Mouse (Mus musculus): ENCODE results near the gene Usp38. TPM values are rescaled to one million over a fixed set of nuclear protein-coding genes. Genes with fewer than 3 reads are reported as not detected.
"Not testable (repeated sequence)": the region's sequence is repeated elsewhere in the genome, so short reads cannot be mapped to it uniquely, and the experiment has no call there.

Usp38 gene
- total RNA-seq (2021) = 10 to 100 TPM; 21.6 to 22.3 TPM

DNA sequence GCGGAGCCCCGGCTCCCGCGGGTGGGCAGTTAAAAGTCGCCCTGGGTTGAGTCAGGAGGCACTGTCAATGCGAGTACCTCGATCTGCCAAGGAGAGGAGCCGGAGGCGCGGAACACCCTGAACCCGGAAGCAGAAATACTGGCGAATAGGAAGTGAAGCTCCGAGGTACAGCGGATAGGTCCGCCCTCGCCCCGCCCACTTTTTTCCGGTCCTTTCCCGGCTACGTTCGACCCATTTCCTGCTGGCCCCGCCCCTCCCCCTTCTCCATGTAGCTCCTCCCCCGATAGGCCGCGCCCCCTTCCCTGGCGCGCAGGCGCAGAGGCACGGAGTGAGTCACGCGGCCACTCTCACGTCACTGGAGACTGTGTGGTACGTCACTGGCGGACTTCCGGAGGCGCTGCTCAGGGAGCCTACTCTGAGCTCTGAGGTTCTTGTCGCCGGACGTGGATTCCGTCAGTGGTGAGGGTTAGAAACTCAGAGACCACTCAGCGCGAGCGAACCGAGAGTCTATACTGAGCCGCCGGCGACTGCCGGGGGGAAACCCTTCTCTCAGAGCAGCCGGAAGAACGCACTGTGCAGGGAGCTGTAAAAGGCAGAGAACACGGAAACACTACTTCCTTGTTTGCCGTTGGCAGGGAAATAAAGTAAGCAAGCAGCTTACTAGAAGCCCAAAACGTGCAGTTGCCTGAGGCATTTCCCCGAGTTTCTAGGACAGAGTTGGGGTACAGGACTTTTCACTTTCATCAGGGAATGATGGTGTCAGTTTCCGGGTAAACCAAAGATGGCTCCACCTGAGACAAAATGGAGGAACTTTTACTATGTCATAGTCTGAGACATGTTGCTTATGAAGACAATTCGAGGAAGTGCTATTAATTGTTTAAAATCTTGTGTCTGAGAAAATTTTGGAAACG, at the start of gene Usp38:
Usp38 (minus strand) TSS at position 140 of the 911 bp plus-strand sequence.
- DNase-seq = peak; percentile 100

GRCm38 (mm10) chr8:81062566-81062965, 47.8 kb upstream of the Usp38 start:
- no peak for DNase-seq

- peak; percentile 7 for DNase-seq
Observed at GRCm38 (mm10) chr8:81061950-81062349, 47.2 kb upstream of the Usp38 start.

DNA sequence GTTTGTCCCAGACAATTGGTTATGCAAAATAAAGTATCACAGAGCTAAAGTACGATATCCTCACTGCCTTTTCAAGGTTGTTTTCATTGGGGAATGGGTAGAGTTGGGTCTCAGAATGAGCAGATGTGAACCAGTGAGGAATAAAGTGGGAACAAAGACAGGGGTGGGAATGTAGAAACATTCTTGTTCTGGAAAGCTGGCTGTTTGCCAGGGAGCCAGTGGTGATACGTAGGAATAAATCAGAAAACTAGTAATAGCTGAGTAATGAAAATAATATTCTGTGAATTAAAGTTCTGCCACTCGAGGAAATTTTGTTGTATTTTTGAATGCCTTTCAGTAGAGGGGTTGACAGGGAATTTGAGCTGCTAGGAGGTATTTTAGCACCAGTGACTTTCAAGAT, 29.5 kb upstream of the Usp38 start:
- no peak for DNase-seq

GRCm38 (mm10) chr8:81027991-81028390, 13.3 kb upstream of the Usp38 start:
- DNase-seq = no peak

- DNase-seq = not testable (repeated sequence)
Observed at GRCm38 (mm10) chr8:81017548-81017947, 2.8 kb upstream of the Usp38 start.

GRCm38 (mm10) chr8:81013811-81014530, 757 bp downstream of the Usp38 start:
- DNase-seq = no peak

GRCm38 (mm10) chr8:81012699-81013098, 2.0 kb downstream of the Usp38 start:
- DNase-seq = no peak

DNA sequence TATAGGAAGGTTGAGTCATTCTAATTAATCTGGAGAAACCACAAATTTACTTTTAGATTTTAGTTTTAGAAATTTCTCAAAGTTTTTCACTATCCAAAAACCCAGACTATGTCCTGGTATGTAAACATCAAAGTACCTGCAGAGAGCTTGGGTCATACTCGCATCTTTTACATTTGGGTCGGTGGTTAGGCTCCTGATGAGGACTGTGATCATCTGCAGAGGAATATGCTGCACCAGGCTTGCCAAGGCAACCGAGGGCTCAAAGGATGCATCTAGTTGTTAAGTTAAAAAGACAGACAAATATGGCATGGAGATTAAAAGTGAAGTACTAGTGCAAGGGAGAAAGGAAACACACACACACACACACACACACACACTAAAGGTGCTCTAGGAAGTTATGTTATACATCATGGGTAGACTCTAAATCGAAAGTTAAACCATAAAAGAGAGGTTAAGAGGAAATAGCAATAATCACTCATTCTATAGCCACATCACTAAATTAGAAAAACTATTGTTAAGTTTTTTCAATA, 2.6 kb downstream of the Usp38 start:
- no peak for DNase-seq

GRCm38 (mm10) chr8:81010386-81010785, 4.3 kb downstream of the Usp38 start:
- DNase-seq = no peak

- DNase-seq = no peak
Observed at GRCm38 (mm10) chr8:81005114-81005513, 9.6 kb downstream of the Usp38 start.

GRCm38 (mm10) chr8:80996632-80997031, 18.1 kb downstream of the Usp38 start:
- DNase-seq = no peak

- DNase-seq = peak; percentile 56
Observed at GRCm38 (mm10) chr8:80991937-80992336, 22.8 kb downstream of the Usp38 start.

- no peak for DNase-seq
Observed at GRCm38 (mm10) chr8:80982829-80983228, 31.9 kb downstream of the Usp38 start.

DNA sequence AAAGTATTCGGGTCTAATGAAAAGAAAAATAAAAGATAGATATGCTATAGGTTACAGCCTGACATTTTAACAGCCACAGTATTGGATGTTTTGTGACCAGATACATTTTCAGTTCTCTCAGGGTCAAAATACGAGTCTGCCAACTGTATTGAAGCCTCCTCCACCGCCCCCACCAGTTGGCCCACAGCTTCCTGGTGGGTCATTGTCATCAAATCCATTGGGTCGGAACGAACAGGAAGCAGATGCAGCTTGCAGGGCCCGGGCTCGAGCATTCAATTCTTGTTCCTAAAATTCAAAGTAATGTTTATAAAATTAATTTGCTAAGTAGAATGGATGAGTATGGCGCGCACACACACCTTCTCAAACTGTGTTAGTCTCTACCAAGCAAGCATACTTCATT, 33.0 kb downstream of the Usp38 start:
- no peak for DNase-seq

DNA sequence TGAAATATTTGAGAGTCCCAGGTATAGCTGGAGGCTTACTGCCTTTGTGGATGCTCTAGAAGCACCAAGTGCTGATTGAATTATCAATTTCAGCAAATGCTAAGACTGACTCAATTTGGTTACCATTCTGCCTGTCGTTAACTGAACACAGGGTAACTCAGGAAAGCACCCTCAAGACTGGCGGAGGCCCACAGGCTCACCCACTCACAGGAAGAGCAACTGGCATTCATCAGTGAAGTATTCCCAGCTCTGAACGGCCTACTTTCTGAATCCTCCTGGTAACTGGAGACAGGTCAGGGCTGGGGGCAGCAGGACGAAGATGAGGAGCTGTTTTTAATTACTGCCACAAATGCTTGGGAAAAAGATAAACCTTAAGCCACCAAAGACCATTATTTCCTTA, 34.7 kb downstream of the Usp38 start:
- DNase-seq = no peak

DNA sequence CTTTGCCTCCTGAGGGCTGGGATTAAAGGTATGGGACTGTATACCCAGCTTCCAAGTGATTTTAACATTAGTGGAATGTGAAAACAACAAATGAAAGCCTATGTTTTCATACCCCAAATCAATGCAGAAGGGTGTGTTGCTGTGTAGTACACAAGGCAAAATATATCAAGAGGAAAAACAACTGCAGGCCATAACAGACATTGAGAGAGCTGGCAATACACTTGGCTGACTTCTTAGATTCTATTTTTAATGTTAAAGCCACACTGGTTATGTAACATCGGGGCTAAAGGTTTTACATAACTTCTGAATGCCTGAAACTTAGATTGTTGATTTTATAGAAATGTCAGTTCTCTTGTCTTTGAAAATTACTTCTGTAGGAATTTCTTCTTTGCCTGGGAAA, 37.5 kb downstream of the Usp38 start:
- no peak for DNase-seq

DNA sequence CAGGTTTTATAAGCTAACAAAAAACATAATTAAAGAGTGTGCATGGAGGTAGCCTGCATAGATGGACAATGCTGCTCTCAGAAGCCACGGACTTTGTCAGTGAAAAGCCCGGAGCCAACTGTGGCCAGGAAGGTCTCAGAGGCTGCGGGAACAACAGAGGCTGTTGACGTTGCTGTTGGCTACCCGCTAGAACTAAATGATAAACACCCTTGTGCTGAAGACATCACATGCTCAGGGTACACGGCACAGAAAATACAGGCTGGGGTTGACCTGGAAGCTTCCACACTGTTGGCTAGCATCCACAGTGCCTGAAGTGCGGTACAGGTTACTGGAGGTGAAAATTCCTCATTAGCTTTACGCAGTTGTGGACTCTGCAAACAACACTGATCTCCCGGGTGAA, 43.6 kb downstream of the Usp38 start:
- peak; percentile 18 for DNase-seq

GRCm38 (mm10) chr8:80970000-80970685, 44.6 kb downstream of the Usp38 start:
- no peak for DNase-seq

GRCm38 (mm10) chr8:80969423-80969822, 45.3 kb downstream of the Usp38 start:
- no peak for DNase-seq

DNA sequence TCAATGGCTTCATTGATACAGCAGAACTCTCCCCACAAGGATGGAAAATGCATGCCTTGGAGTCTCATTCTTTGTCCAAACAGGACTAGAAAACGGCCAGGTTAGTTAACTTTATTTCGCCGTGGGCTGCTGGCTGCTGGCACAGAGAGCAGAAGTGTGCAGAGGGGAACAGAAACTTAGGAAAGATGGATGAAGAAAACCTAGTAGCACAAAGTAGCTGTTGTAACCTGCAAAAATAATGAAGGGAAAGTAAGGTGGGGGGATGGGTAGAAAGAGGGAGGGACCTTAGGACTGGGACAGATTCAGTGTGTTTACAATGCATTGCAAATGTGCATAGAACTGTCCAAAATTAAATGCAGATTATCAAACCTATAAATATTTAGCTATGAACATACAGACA, 51.6 kb downstream of the Usp38 start:
- no peak for DNase-seq

DNA sequence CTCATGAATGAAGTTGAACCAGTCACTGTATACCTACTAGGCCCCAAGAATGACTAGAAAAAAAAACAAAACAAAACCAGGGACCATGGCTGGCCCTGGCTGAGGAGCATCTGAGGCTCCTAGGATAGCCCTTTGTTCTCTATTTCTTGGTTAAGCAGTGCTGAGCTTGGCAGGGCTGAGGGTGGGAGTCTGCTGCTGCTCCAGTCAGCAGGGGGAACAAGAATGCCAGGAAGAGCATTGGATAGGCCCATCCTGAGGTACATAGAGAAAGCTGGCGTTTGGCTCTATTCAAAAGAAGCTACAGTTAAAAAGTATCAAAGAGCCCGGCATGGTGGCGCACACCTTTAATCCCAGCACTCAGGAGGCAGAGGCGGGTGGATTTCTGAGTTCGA, 52.1 kb downstream of the Usp38 start:
- no peak for DNase-seq
